Mouse (Mus musculus): ENCODE results near the gene Hspa1l. TPM values are rescaled to one million over a fixed set of nuclear protein-coding genes. Genes with fewer than 3 reads are reported as not detected.
A peak's percentile ranks its signal among the peaks of the same experiment; 100 is the strongest.
"Not testable (repeated sequence)": the region's sequence is repeated elsewhere in the genome, so short reads cannot be mapped to it uniquely, and the experiment has no call there.

Hspa1l gene
- polyA plus RNA-seq (2011; ENCODE audit: insufficient read depth, insufficient read length, low replicate concordance, missing spikeins): not detected in 2 replicates

DNA sequence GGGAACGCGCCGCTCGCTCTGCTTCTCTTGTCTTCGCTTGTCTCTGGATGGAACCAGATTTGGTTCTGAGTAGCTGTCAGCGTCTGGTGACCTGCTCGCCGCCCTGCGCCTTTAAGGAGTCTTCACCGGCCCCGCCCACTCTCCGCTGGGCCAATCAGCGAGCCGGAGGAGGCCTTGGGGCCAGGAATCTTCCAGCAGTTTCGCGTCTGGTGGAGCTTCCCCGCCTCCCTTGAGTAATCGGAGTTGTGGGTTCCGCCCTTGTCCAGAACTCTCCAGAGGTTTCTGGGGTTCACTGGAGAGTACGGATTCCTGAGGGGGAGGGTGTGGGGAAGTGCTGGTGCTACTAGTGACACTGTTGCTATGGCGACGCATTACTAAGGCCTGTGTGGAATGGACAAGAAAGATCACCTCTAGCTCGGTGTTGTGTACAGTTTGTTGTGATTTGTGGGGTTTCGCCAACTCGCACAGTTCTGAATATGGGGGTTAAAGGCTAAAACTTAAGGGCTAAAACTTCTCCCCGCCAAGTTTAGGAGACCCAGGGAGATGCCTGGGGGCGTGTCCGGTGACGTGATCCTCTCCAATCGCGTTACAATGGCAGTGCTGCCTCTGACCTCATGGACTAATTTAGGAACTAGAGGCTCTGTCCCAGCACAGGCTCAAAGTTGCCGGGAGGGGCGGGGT is at the start of gene Hspa1l, which contains the start of gene Hspa1a:
Gene Hspa1l, plus strand, starts transcription at position 635 of the 681 bp plus-strand sequence.
Gene Hspa1a, minus strand, starts transcription at position 88 of the 681 bp plus-strand sequence.
- H3K4me1 ChIP-seq (ENCODE audit: control insufficient read depth, insufficient read depth, low read length); H3K27ac ChIP-seq (ENCODE audit: control insufficient read depth, insufficient read depth, low read depth, low read length, poor library complexity): not testable (repeated sequence)
- under 1% methylated on average over 30 of the region's 33 CpGs for WGBS
- peak within 1 kb of the TSS; percentile 23 for H3K4me3 ChIP-seq (replicated peaks; ENCODE audit: control insufficient read depth, low read depth, low read length)

DNA sequence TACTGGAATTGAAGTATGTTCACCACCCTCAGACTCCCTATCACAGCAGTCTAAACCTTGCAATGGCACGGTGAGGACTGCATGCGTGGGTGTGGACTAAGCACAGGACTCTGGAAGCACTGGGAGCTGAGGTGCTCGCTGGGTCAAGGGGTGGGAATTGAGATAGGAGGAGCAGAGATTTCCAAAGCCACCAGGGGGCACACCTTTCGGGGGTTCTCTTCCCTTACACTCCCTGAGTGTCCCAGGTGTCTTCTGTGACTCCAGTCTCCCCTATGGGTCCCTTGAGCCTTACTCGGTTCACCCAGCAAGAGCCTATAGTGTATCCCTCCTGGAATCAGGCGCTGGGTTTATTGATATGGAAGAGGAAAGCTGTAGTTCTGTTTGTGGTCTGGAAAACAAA is 49.6 kb upstream of the Hspa1l start:
- Histone ChIP-seq H3K4me1 (ENCODE audit: control insufficient read depth, insufficient read depth, low read length) (no peaks in the 10 kb centered on the region; the same call in 1 of the 2 replicates), H3K4me3 (replicated peaks; ENCODE audit: control insufficient read depth, low read depth, low read length) (no peak overlapping the region), H3K27ac (ENCODE audit: control insufficient read depth, insufficient read depth, low read depth, low read length, poor library complexity) (no peak overlapping the region)
- WGBS: 58% methylated on average over 6 of the region's 6 CpGs
- TF ChIP-seq POLR2A (IDR thresholded peaks at IDR 0.05; ENCODE audit: borderline replicate concordance, control insufficient read depth, low read depth, low read length) (no peak), CTCF (IDR thresholded peaks at IDR 0.05; ENCODE audit: control insufficient read depth, insufficient read depth, low read length) (no peak)

DNA sequence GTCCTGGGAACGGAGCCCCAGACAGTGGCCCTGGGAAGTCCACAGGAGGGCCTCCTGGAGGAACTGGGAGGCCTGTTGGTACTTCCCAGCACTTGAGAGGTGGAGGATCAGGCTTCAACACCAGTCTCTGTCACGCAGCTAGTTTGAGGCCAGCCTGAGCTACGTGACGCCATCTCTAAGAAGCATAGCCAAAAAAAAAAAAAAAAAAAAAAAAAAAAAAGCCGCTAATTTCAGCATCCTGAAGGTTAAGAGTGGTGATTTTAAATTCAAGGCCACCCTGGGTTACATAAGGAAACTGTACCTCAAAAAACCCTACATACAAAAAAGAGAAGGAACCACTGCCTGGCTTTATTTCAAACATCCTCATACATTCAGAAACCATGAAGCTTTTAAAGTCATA is 48.2 kb upstream of the Hspa1l start:
- Histone ChIP-seq H3K4me3 (replicated peaks; ENCODE audit: control insufficient read depth, low read depth, low read length) (no peak overlapping the region), H3K4me1 (ENCODE audit: control insufficient read depth, insufficient read depth, low read length) (no peaks in the 10 kb centered on the region; the same call in 1 of the 2 replicates), H3K27ac (ENCODE audit: control insufficient read depth, insufficient read depth, low read depth, low read length, poor library complexity) (no peak overlapping the region)
- no peak for TF ChIP-seq CTCF (IDR thresholded peaks at IDR 0.05; ENCODE audit: control insufficient read depth, insufficient read depth, low read length)
- no peak for TF ChIP-seq POLR2A (IDR thresholded peaks at IDR 0.05; ENCODE audit: borderline replicate concordance, control insufficient read depth, low read depth, low read length)
- 32% methylated on average over 5 of the region's 5 CpGs for WGBS

DNA sequence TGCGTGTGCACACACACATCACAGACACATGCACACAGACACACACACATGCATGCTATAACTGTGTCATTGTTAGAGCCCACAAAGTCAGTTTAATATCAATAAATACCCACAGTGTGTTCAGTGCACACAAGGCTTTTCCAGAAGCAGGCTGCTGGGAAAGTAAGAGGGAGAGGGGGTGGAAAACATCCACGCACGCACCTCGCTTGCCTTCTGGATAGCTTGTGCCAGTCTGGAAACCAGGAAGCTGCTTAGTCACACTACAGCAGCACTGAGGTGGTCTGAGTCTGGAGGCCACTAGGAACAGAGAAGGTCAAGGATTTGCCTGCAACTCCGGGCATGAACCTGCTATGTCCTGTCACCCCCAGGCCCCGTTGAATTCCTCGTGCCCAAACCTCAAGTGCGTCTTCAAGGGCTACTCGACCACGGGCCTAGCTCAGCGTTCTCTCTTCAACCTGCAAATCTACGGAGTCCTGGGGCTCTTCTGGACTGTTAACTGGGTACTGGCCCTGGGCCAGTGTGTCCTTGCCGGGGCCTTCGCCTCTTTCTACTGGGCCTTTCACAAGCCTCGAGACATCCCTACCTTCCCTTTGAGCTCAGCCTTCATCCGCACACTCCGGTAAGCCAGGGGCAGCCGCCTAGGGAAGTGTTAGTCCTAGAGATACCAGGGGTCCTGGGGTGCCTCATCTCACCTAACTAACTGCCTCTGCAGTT is 45.0 kb upstream of the Hspa1l start:
- Histone ChIP-seq H3K4me3 (replicated peaks; ENCODE audit: control insufficient read depth, low read depth, low read length) (no peak overlapping the region), H3K27ac (ENCODE audit: control insufficient read depth, insufficient read depth, low read depth, low read length, poor library complexity) (no peak overlapping the region), H3K4me1 (ENCODE audit: control insufficient read depth, insufficient read depth, low read length) (no peaks in the 10 kb centered on the region; the same call in 1 of the 2 replicates)
- WGBS: 89% methylated on average over 18 of the region's 18 CpGs
- no peak for TF ChIP-seq POLR2A (IDR thresholded peaks at IDR 0.05; ENCODE audit: borderline replicate concordance, control insufficient read depth, low read depth, low read length)
- no peak for TF ChIP-seq CTCF (IDR thresholded peaks at IDR 0.05; ENCODE audit: control insufficient read depth, insufficient read depth, low read length)

DNA sequence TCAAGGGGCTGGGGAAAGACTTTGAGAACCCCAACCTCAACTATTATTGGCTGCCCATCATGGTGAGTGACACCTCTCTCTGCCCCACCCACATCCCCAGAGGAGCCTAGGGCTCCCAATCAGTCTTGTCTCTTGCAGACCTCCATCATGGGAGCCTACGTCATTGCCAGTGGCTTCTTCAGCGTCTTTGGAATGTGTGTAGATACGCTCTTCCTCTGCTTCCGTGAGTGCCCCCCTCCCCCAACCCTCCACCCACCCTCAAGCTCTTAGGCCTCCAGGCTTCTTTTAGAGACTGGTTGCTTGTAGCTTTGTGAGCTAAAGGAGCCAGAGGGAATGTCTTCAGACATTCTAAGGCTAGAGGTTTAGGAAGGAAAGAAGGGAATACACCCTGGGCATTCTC is 43.7 kb upstream of the Hspa1l start:
- Histone ChIP-seq H3K4me1 (ENCODE audit: control insufficient read depth, insufficient read depth, low read length) (no peaks in the 10 kb centered on the region; the same call in 1 of the 2 replicates), H3K27ac (ENCODE audit: control insufficient read depth, insufficient read depth, low read depth, low read length, poor library complexity) (no peak overlapping the region), H3K4me3 (replicated peaks; ENCODE audit: control insufficient read depth, low read depth, low read length) (no peak overlapping the region)
- 85% methylated on average over 4 of the region's 4 CpGs for WGBS
- TF ChIP-seq CTCF (IDR thresholded peaks at IDR 0.05; ENCODE audit: control insufficient read depth, insufficient read depth, low read length) (no peak), POLR2A (IDR thresholded peaks at IDR 0.05; ENCODE audit: borderline replicate concordance, control insufficient read depth, low read depth, low read length) (no peak)

DNA sequence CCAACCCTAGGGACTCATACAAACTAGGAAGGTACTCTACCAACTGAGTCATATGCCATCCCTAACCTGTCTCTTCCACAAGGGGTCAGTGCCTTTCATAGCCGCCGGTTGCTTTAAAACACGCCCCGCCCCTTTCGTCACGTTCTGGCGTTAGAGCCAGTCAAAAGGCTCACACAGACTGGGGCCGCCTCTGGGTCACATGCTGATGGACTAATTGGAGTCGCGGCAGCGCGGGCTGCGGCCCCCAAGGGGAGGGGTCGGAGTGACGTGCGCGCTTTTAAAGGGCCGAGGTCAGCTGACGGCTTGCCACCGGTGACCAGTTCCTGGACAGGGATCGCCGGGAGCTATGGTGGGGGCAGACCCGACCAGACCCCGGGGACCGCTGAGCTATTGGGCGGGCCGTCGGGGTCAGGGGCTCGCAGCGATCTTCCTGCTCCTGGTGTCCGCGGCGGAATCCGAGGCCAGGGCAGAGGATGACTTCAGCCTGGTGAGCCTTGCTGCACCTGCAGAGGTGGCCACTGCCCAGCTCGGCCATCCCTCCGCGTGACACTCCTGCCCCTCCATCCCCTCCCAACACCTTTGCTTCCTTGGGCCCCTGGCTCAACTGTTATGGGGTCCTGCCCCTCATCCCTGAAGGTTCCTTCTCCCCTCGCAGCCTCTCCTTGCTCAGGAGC is 41.3 kb upstream of the Hspa1l start, which contains the start of gene Neu1:
Gene Neu1, plus strand, starts transcription at position 193 of the 674 bp plus-strand sequence.
- Histone ChIP-seq H3K27ac (ENCODE audit: control insufficient read depth, insufficient read depth, low read depth, low read length, poor library complexity) (peak within 1 kb of the TSS; percentile 57), H3K4me3 (replicated peaks; ENCODE audit: control insufficient read depth, low read depth, low read length) (peak within 1 kb of the TSS; percentile 89), H3K4me1 (ENCODE audit: control insufficient read depth, insufficient read depth, low read length) (peaks cover 7% of the 10 kb centered on the region; the same call in 1 of the 2 replicates)
- under 1% methylated on average over 38 of the region's 38 CpGs for WGBS
- TF ChIP-seq POLR2A (IDR thresholded peaks at IDR 0.05; ENCODE audit: borderline replicate concordance, control insufficient read depth, low read depth, low read length) (peak; percentile 87), CTCF (IDR thresholded peaks at IDR 0.05; ENCODE audit: control insufficient read depth, insufficient read depth, low read length) (peak; percentile 65)

DNA sequence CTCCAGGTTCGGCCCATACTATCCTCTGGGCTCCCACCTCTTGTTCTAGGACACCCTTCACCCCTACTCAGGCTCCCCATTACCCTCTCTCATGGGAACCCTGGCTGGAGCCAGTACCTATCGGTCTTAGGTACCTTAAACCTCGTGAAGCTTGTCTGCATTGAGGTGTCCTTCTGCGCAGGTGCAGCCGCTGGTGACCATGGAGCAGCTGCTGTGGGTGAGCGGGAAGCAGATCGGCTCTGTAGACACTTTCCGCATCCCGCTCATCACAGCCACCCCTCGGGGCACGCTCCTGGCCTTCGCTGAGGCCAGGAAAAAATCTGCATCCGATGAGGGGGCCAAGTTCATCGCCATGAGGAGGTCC is 40.8 kb upstream of the Hspa1l start:
- TF ChIP-seq POLR2A (IDR thresholded peaks at IDR 0.05; ENCODE audit: borderline replicate concordance, control insufficient read depth, low read depth, low read length) (no peak), CTCF (IDR thresholded peaks at IDR 0.05; ENCODE audit: control insufficient read depth, insufficient read depth, low read length) (no peak)
- Histone ChIP-seq H3K4me3 (replicated peaks; ENCODE audit: control insufficient read depth, low read depth, low read length) (peak overlapping the region; percentile 89), H3K4me1 (ENCODE audit: control insufficient read depth, insufficient read depth, low read length) (peaks cover 7% of the 10 kb centered on the region; the same call in 1 of the 2 replicates), H3K27ac (ENCODE audit: control insufficient read depth, insufficient read depth, low read depth, low read length, poor library complexity) (peak overlapping the region; percentile 57)
- 5% methylated on average over 14 of the region's 14 CpGs for WGBS

DNA sequence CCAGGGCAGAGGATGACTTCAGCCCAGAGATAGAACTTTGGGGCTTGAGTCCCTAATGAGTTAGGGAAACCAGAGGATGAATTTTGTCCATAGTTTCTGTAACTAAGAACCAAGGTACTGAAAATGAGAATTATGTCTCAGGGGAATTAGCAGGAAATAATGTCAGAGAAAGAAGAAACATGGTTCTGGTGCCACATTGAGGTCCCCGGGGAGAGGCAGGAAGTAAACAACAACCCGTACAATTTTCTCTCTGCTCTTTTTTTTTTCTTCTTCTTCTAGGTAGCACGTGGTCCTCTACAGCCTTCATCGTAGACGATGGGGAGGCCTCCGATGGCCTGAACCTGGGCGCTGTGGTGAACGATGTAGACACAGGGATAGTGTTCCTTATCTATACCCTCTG is 40.2 kb upstream of the Hspa1l start:
- H3K4me1 ChIP-seq (ENCODE audit: control insufficient read depth, insufficient read depth, low read length): peaks cover 8% of the 10 kb centered on the region; the same call in 1 of the 2 replicates
- 34% methylated on average over 8 of the region's 8 CpGs for WGBS

More for the DNA sequence above, 40.2 kb upstream of the Hspa1l start:
- Histone ChIP-seq H3K4me3 (replicated peaks; ENCODE audit: control insufficient read depth, low read depth, low read length) (peak overlapping the region; percentile 89), H3K27ac (ENCODE audit: control insufficient read depth, insufficient read depth, low read depth, low read length, poor library complexity) (peak overlapping the region; percentile 57)
- TF ChIP-seq POLR2A (IDR thresholded peaks at IDR 0.05; ENCODE audit: borderline replicate concordance, control insufficient read depth, low read depth, low read length) (no peak), CTCF (IDR thresholded peaks at IDR 0.05; ENCODE audit: control insufficient read depth, insufficient read depth, low read length) (no peak)
